Comparison of ENCODE assay signal across 26 mouse cellular contexts in genomic region chr3:96581771-96582515, GRCm38 (mm10). TPM values are rescaled to one million over a fixed set of nuclear protein-coding genes. Genes with fewer than 3 reads are reported as not detected.
"Had no signal": no experiment of that assay in that cellular context is flagged by ENCODE, and none has a peak within 500 bp of the region (broad histone marks: within the 10 kb centered on the region; RNA-seq: fewer than 3 reads in every experiment).

No protein-coding gene starts in this region.

- ATAC-seq: liver, postnatal 0 days; lung, postnatal 0 days; midbrain, embryonic 15.5 days had no signal

- H3K27ac ChIP-seq: kidney, embryonic 15.5 days; limb, embryonic 12.5 days; limb, embryonic 15.5 days; liver, embryonic 14.5 days; macrophage; midbrain, embryonic 12.5 days; midbrain, embryonic 15.5 days; neural tube, embryonic 12.5 days; neural tube, embryonic 15.5 days had no signal

- H3K9ac ChIP-seq: kidney, embryonic 15.5 days; limb, embryonic 12.5 days; limb, embryonic 15.5 days; liver, embryonic 14.5 days; liver, postnatal 0 days; lung, embryonic 14.5 days; midbrain, embryonic 12.5 days; midbrain, embryonic 15.5 days; neural tube, embryonic 12.5 days; neural tube, embryonic 15.5 days had no signal

- H3K36me3 ChIP-seq: kidney, embryonic 15.5 days; midbrain, embryonic 12.5 days; midbrain, embryonic 15.5 days; neural tube, embryonic 12.5 days; neural tube, embryonic 15.5 days had no signal

- H3K27me3 ChIP-seq: limb, embryonic 15.5 days; midbrain, embryonic 15.5 days had no signal

- H3K9me3 ChIP-seq: kidney, embryonic 15.5 days; limb, embryonic 12.5 days; limb, embryonic 15.5 days; midbrain, embryonic 12.5 days; midbrain, embryonic 15.5 days; neural tube, embryonic 12.5 days; neural tube, embryonic 15.5 days had no signal

- DNase-seq: kidney, adult 2 months; kidney, postnatal 10 days; kidney, postnatal 36 days; left cerebral cortex, postnatal 4 days; liver, postnatal 0 days; lung, embryonic 14.5 days; right cerebral cortex, adult 18-20 months; right cerebral cortex, postnatal 14 days; right cerebral cortex, postnatal 4 days; thymus, postnatal 25 days had no signal

- H3K4me2 ChIP-seq: kidney, embryonic 15.5 days; limb, embryonic 12.5 days; limb, embryonic 15.5 days; liver, embryonic 11.5 days; lung, embryonic 14.5 days; midbrain, embryonic 12.5 days; midbrain, embryonic 15.5 days; neural tube, embryonic 12.5 days; neural tube, embryonic 15.5 days had no signal

- H3K4me3 ChIP-seq: kidney, embryonic 15.5 days; limb, embryonic 12.5 days; limb, embryonic 15.5 days; midbrain, embryonic 12.5 days; midbrain, embryonic 15.5 days; neural tube, embryonic 12.5 days; neural tube, embryonic 15.5 days had no signal

RNA-seq across cellular contexts. Expression of gene Gm16253, which starts 5.2 kb away (rescaled TPM):
- total RNA-seq: layer of hippocampus, postnatal 14 days; left cerebral cortex, adult 8-10 months; left cerebral cortex, postnatal 14 days; left cerebral cortex, postnatal 4 days had no signal
- polyA plus RNA-seq: kidney, adult 2 months; liver, embryonic 14.5 days; liver, postnatal 0 days; macrophage; testis, adult 2 months had no signal

RNA-seq across cellular contexts. Expression of gene Ankrd34a, which starts 14.5 kb away (rescaled TPM):
- total RNA-seq: megakaryocyte, adult 5-6 weeks had no signal
- polyA plus RNA-seq: liver, postnatal 0 days had no signal
